Mouse (Mus musculus) kidney, postnatal 0 days (tissue): ENCODE data around the gene Ranbp9. TPM values are rescaled to one million over a fixed set of nuclear protein-coding genes. Genes with fewer than 3 reads are reported as not detected.

ENCODE experiments used
- ATAC-seq: fragments of 200-750 bp; cut with Nextera tagmentation; replicated peaks from 2 replicates; pipeline ENCODE4 v1.8.0; 2017; ENCODE audit warnings: low read depth, moderate number of reproducible peaks, moderate TSS enrichment, moderate library complexity; ENCODE audit not compliant: low FRiP score
- DNase-seq: peaks from one replicate; pipeline ENCODE4 v3.0.0-alpha.2; 2016; ENCODE audit warnings: low spot score
- H3K27ac ChIP-seq: fragments of 300-500 bp; sonication (generic); 2 replicates; pipeline ENCODE4 v1.5.1; 2014; ENCODE audit warnings: mild to moderate bottlenecking
- H3K27me3 ChIP-seq: fragments of 300-500 bp; sonication (generic); 2 replicates; pipeline ENCODE4 v1.6.1; 2014; ENCODE audit warnings: low read length, mixed read lengths; ENCODE audit not compliant: insufficient read depth
- H3K36me3 ChIP-seq: fragments of 300-500 bp; sonication (generic); 2 replicates; pipeline ENCODE4 v1.6.1; 2014; ENCODE audit warnings: low read length, mixed read lengths; ENCODE audit not compliant: insufficient read depth
- H3K4me1 ChIP-seq: fragments of 300-500 bp; sonication (generic); replicated peaks from 2 replicates; pipeline ENCODE4 v1.6.1; 2014; ENCODE audit warnings: antibody characterized with exemption, low read length, mixed read lengths; ENCODE audit not compliant: insufficient read depth
- H3K4me2 ChIP-seq: fragments of 300-500 bp; sonication (generic); 2 replicates; pipeline ENCODE4 v1.6.1; 2014; ENCODE audit warnings: mild to moderate bottlenecking, low read length, moderate library complexity, mixed read lengths
- H3K4me3 ChIP-seq: fragments of 300-500 bp; sonication (generic); replicated peaks from 2 replicates; pipeline ENCODE4 v1.5.1; 2014; ENCODE audit warnings: low read depth, low read length
- H3K9ac ChIP-seq: fragments of 300-500 bp; sonication (generic); 2 replicates; pipeline ENCODE4 v1.6.1; 2014; ENCODE audit warnings: low read depth, low read length
- H3K9me3 ChIP-seq: fragments of 300-500 bp; sonication (generic); replicated peaks from 2 replicates; pipeline ENCODE4 v1.6.1; 2016; ENCODE audit warnings: low read length, inconsistent platforms, mixed read lengths
- CTCF ChIP-seq: IDR thresholded peaks from 2 replicates; pipeline ENCODE4 v1.5.1; 2016; ENCODE audit warnings: antibody characterized with exemption, low read depth, mild to moderate bottlenecking, moderate library complexity
- WGBS: fragments of 180-500 bp; shearing (Covaris S2); extraction: QIAGEN DNeasy Blood & Tissue Kit; methylation state at CpG from one replicate; pipeline ENCODE4 v1.1.7; 2014; 5-methylcytosine and 5-hydroxymethylcytosine counted together
- polyA plus RNA-seq: library from polyadenylated mRNA; unstranded; fragments of >200 nt; fragmentation: Nextera tagmentation; extraction: Ambion mirVana; gene quantifications from 2 replicates; pipeline ENCODE4 v1.2.1, GENCODE M21; 2015

The Ranbp9 gene
- polyA plus RNA-seq, 1 experiment from 2014 or later, result 10.6 TPM

GRCm38 (mm10) chr13:43512736-43513135 is 31.7 kb upstream of the Ranbp9 start:
- Histone ChIP-seq H3K36me3 (no peaks in the 10 kb centered on the region), H3K27ac (no peak overlapping the region), H3K9me3 (no peaks in the 10 kb centered on the region), H3K27me3 (no peaks in the 10 kb centered on the region), H3K4me2 (no peak overlapping the region), H3K9ac (no peak overlapping the region), H3K4me1 (no peaks in the 10 kb centered on the region), H3K4me3 (no peak overlapping the region)
- DNase-seq, result no peak
- 95% methylated on average over 3 of the region's 3 CpGs for WGBS
- ATAC-seq, result no peak
- TF ChIP-seq CTCF, result no peak

GRCm38 (mm10) chr13:43505798-43506197 is 24.7 kb upstream of the Ranbp9 start:
- Histone ChIP-seq H3K36me3 (no peaks in the 10 kb centered on the region), H3K4me3 (no peak overlapping the region), H3K4me2 (no peak overlapping the region), H3K27me3 (no peaks in the 10 kb centered on the region), H3K27ac (no peak overlapping the region), H3K9me3 (no peaks in the 10 kb centered on the region), H3K9ac (no peak overlapping the region), H3K4me1 (peaks cover 12% of the 10 kb centered on the region; the same call in 1 of the 2 replicates)
- TF ChIP-seq CTCF, result no peak
- DNase-seq (no peak), ATAC-seq (no peak)
- 77% methylated on average over 3 of the region's 3 CpGs for WGBS

GRCm38 (mm10) chr13:43503395-43503850 is 22.3 kb upstream of the Ranbp9 start:
- Histone ChIP-seq H3K27ac (peak overlapping the region; percentile 83), H3K4me2 (peak overlapping the region; percentile 53), H3K9me3 (no peaks in the 10 kb centered on the region), H3K36me3 (no peaks in the 10 kb centered on the region), H3K27me3 (no peaks in the 10 kb centered on the region), H3K4me1 (peaks cover 12% of the 10 kb centered on the region; the same call in 1 of the 2 replicates), H3K9ac (peak overlapping the region; percentile 51; the same call in 1 of the 2 replicates), H3K4me3 (peak overlapping the region; percentile 22; the same call in 1 of the 2 replicates)
- 2% methylated on average over 19 of the region's 19 CpGs for WGBS
- ATAC-seq, result peak; percentile 92
- TF ChIP-seq CTCF, result 0 out of 2 replicates have a peak, but pooled peaks have one; percentile 5
- peak; percentile 97 for DNase-seq

- 90% methylated on average over 5 of the region's 5 CpGs for WGBS
- TF ChIP-seq CTCF, result no peak
- no peak for ATAC-seq
Measured at GRCm38 (mm10) chr13:43501601-43502000, 20.5 kb upstream of the Ranbp9 start.

GRCm38 (mm10) chr13:43500483-43500850 is 19.4 kb upstream of the Ranbp9 start:
- Histone ChIP-seq H3K9me3 (no peaks in the 10 kb centered on the region), H3K27me3 (no peaks in the 10 kb centered on the region), H3K4me1 (peaks cover 12% of the 10 kb centered on the region; the same call in 1 of the 2 replicates), H3K36me3 (no peaks in the 10 kb centered on the region), H3K27ac (no peak overlapping the region), H3K4me2 (no peak overlapping the region), H3K9ac (no peak overlapping the region), H3K4me3 (no peak overlapping the region)
- no peak for ATAC-seq
- no peak for TF ChIP-seq CTCF
- no peak for DNase-seq
- 90% methylated on average over 4 of the region's 4 CpGs for WGBS

More at GRCm38 (mm10) chr13:43501601-43502000, 20.5 kb upstream of the Ranbp9 start:
- Histone ChIP-seq H3K36me3 (no peaks in the 10 kb centered on the region), H3K4me1 (peaks cover 12% of the 10 kb centered on the region; the same call in 1 of the 2 replicates), H3K27me3 (no peaks in the 10 kb centered on the region), H3K9me3 (no peaks in the 10 kb centered on the region), H3K27ac (no peak overlapping the region), H3K4me2 (no peak overlapping the region), H3K9ac (no peak overlapping the region), H3K4me3 (no peak overlapping the region)
- no peak for DNase-seq

- no peaks in the 10 kb centered on the region for H3K27me3 ChIP-seq
- H3K9ac ChIP-seq, result no peak overlapping the region
- no peak overlapping the region for H3K4me2 ChIP-seq
- no peak overlapping the region for H3K4me3 ChIP-seq
- TF ChIP-seq CTCF, result no peak
- no peaks in the 10 kb centered on the region for H3K9me3 ChIP-seq
- H3K27ac ChIP-seq, result no peak overlapping the region
- ATAC-seq, result no peak
- peaks cover 12% of the 10 kb centered on the region; the same call in 1 of the 2 replicates for H3K4me1 ChIP-seq
- H3K36me3 ChIP-seq, result no peaks in the 10 kb centered on the region
- WGBS, result 65% methylated on average over 7 of the region's 7 CpGs
- DNase-seq, result no peak
Measured at GRCm38 (mm10) chr13:43499731-43500482, 18.8 kb upstream of the Ranbp9 start.
